Mouse (Mus musculus): Measurements from ENCODE around the gene Sv2c.

DNA sequence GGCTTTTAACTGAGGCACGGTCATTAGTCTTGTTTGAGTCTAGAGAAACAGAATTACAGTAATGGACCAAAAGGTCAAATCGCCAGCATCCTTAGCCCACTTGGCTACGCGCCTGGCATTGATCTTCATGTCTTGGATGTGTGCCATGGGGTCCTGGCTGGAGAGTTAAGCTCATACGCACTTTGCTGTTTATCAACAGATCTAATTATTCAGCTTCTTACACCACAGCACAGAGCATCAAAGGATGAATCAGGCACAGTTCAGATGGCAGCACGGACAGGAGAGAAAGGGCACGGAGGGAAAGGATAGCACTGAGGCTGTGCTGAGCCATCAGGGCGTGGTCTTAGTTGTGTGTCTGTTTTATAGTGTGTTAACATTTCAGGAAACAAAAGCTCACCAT, 58.8 kb downstream of the Sv2c start:
- TF ChIP-seq CTCF (IDR thresholded peaks at IDR 0.05; ENCODE audit: low read depth) (no peak), EP300 (IDR thresholded peaks at IDR 0.05; ENCODE audit: low read depth) (no peak)

Data from liver, embryonic 14.5 days (tissue).